Mouse (Mus musculus) lung, postnatal 4 days (tissue): ENCODE data around the gene Nlrx1.
"Not testable (repeated sequence)": the region's sequence is repeated elsewhere in the genome, so short reads cannot be mapped to it uniquely, and the experiment has no call there.

ENCODE experiments used
- DNase-seq, 2 experiments: peaks; one replicate each; pipeline ENCODE4 v3.0.0; 2021

The Nlrx1 gene

GRCm38 (mm10) chr9:44268432-44268831 is at the start of gene Nlrx1:
Gene Nlrx1 (minus strand): TSS chr9:44268599.
- DNase-seq: peak in 1 of 2 experiments; percentile 51

- DNase-seq: no peak
Measured at GRCm38 (mm10) chr9:44317452-44317851, 49.1 kb upstream of the Nlrx1 start.

GRCm38 (mm10) chr9:44314910-44315309 is 46.5 kb upstream of the Nlrx1 start:
- no peak for DNase-seq

GRCm38 (mm10) chr9:44314257-44314547 is 45.8 kb upstream of the Nlrx1 start:
- no peak for DNase-seq

GRCm38 (mm10) chr9:44313476-44314256 is 45.3 kb upstream of the Nlrx1 start:
- DNase-seq: peak in 1 of 2 experiments; percentile 20

GRCm38 (mm10) chr9:44311136-44312134 is 43.0 kb upstream of the Nlrx1 start:
- DNase-seq: peak; percentile 54 to 70

GRCm38 (mm10) chr9:44310750-44311135 is 42.3 kb upstream of the Nlrx1 start:
- DNase-seq: no peak

GRCm38 (mm10) chr9:44309756-44310155 is 41.4 kb upstream of the Nlrx1 start:
- DNase-seq: no peak

GRCm38 (mm10) chr9:44307248-44307647 is 38.8 kb upstream of the Nlrx1 start:
- DNase-seq: no peak

- DNase-seq: peak in 1 of 2 experiments; percentile 1
Measured at GRCm38 (mm10) chr9:44306532-44306931, 38.1 kb upstream of the Nlrx1 start.

- DNase-seq: peak; percentile 95 to 99
Measured at GRCm38 (mm10) chr9:44305466-44306079, 37.2 kb upstream of the Nlrx1 start, which contains the start of gene Hinfp. Gene Hinfp (minus strand): TSS chr9:44305671.

GRCm38 (mm10) chr9:44300001-44300400 is 31.6 kb upstream of the Nlrx1 start:
- DNase-seq: not testable (repeated sequence)

GRCm38 (mm10) chr9:44292490-44292889 is 24.1 kb upstream of the Nlrx1 start:
- DNase-seq: peak in 1 of 2 experiments; percentile 61

GRCm38 (mm10) chr9:44288959-44289291 is 20.5 kb upstream of the Nlrx1 start:
- DNase-seq: no peak

- DNase-seq: peak; percentile 22 to 30
Measured at GRCm38 (mm10) chr9:44288076-44288958, 19.9 kb upstream of the Nlrx1 start, which contains the start of gene Abcg4. Gene Abcg4 (minus strand): TSS chr9:44288615.

GRCm38 (mm10) chr9:44287401-44288075 is 19.1 kb upstream of the Nlrx1 start:
- DNase-seq: peak; percentile 25 to 28

- DNase-seq: no peak
Measured at GRCm38 (mm10) chr9:44287003-44287400, 18.6 kb upstream of the Nlrx1 start.

GRCm38 (mm10) chr9:44286256-44286850 is 18.0 kb upstream of the Nlrx1 start:
- no peak for DNase-seq

- no peak for DNase-seq
Measured at GRCm38 (mm10) chr9:44283183-44283582, 14.8 kb upstream of the Nlrx1 start.

- DNase-seq: no peak
Measured at GRCm38 (mm10) chr9:44269973-44270372, 1.6 kb upstream of the Nlrx1 start.

- DNase-seq: peak in 1 of 2 experiments; percentile 46
Measured at GRCm38 (mm10) chr9:44269077-44269476, 678 bp upstream of the Nlrx1 start.
